Mouse (Mus musculus): ENCODE measurements around the gene Prdm1.

DNA sequence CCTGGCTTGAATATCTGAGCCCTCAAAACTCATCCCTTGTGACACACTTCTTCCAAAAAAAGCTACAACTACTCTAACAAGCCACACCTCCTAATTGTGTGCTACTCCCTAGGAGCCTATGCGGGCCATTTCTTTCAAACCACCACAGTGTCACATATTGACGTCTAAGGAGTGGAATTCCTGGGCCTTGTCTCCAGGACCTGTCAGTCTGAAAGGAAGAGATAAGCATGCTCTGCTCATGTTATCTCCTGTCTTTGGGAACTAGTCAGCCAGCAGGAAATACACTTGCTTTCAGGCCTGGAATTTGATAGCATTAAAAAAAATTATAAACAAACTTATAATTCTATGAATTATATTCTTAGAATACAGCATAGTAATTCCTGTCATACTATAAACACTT lies 27.0 kb upstream of the Prdm1 start:
- TF ChIP-seq CTCF (conservative IDR thresholded peaks at IDR 0.05 in 1 of 2, IDR thresholded peaks at IDR 0.05 in 1 of 2; ENCODE audit: low read depth in 2 of 2, low read length in 2 of 2) (no peak), POLR2AphosphoS2 (IDR thresholded peaks at IDR 0.05; ENCODE audit: low read depth, low read length) (no peak), KAT2A (IDR thresholded peaks at IDR 0.05; ENCODE audit: insufficient replicate concordance, low read length) (no peak), JUND (conservative IDR thresholded peaks at IDR 0.05; ENCODE audit: low read depth, low read length) (no peak), MAX (IDR thresholded peaks at IDR 0.05; ENCODE audit: low read length) (no peak), CHD2 (IDR thresholded peaks at IDR 0.05; ENCODE audit: low read length) (no peak)
